Mouse (Mus musculus) ovary, adult 18-20 months (tissue): ENCODE measurements around the gene L3mbtl1.

Source experiments
- DNase-seq: peaks from one replicate; pipeline ENCODE4 v3.0.0; 2022; ENCODE audit warnings: low spot score, mixed read lengths

The L3mbtl1 gene

DNA sequence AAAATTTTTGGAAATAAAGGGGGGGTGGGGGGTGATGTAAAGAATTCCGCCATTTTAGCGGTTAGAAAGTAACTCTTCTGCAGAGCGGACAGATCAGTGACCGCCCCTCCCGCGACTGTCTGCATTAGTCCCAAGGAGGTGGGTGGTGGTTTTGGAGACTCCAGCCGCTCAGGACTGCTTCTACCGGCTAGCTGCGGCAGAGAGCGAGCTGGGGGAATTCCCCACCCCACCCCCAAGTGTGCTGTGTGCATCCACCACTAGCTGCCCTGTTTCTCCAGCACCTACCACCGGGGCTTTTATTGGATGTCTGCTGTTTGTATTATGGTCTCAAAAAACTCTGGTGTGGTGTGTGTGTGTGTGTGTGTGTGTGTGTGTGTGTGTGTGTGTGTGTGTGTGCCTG lies 659 bp downstream of the L3mbtl1 start:
- no peak for DNase-seq

DNA sequence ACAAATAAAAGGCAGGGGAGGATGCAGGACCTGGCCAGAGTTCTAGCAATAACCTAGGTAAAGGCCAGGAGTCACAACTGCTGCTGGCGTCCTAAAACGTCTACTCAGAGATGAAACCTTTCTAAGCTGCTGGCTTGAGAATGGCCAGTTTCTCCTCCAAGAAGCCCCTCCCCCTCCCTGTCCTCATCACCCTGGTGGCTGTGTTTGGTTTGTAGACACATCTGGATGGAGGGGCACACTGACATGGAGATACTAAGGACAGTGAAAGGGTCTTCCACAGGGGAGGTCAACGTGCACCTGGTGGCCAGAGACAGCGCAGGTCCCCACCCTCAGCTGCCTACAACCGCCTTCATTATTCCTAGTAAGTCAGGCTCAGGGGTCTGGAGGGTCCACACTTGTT lies 3.7 kb downstream of the L3mbtl1 start:
- no peak for DNase-seq

DNA sequence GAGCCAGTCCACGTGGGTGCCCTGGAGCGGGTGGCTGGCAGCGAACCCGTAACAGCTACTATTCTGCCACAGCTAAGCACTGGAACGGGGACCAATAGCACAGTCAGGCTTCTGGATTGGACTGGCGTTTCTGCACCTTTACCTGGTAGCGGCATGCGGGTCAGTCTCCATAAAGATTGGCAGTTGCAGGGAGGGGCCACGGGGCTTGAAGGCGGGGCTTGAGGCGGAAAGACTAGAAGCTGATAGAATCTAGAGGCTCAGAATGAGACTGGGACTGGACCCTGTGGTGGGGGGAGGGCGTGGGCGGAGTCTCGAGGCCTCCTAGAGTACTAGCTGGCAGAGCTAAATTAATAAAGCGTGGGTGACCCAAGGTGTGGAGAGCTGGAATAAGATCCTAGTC lies 4.5 kb downstream of the L3mbtl1 start:
- no peak for DNase-seq

DNA sequence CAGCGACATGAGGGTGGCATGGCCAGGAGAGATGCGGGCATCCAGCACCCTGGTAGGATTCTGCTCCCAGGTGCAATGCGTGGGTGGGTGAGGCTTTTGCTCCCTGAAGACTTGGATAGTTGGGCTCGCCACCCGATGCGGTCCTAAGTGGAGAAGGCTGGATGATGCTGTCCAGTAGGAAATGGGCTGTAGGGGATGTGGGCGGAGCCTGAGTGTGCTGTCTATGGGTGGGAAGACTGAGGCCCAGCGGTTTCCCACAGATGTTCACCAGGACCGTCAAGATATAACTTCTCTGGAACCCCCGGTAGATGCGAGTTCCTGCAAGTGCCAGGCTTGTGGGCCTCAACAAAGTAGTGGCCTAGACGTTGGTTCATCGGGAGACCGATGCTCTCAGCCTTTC lies 4.9 kb downstream of the L3mbtl1 start:
- no peak for DNase-seq

DNA sequence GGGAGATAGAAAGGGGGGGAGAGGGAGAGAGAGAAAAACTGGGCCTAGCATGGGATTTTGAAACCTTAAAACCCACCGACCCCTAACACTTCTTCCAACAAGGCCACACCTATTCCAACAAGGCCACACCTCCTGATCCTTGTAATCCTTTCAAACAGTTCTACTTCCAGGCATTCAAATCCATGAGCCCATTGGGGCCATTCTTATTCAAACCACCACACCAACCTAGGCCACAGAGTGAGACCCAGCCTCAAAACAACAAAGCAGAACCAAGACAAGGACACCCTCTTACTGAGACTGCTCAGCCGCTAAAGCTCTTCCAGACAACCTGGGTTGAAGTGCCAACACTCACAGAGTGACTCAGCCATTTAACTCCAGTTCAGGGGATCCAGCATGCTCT lies 7.5 kb downstream of the L3mbtl1 start:
- DNase-seq = no peak

DNA sequence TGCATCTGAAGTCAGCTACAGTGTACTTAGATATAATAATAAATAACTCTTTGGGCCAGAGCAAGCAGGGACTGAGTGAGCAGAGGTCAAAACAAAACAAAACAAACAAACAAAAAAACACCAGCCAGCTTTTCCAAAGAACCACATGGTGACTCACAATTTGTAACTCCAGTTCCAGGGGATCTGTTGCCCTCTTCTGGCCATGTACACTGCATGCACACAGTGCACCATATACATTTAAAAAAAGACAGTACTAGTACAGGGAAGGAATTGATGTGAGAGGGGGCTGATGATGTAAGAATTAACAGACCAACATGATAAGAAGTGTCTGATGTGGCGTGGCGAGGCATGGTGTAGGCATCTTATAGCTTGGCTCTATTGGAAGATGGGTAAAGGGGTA lies 13.6 kb downstream of the L3mbtl1 start:
- no peak for DNase-seq

DNA sequence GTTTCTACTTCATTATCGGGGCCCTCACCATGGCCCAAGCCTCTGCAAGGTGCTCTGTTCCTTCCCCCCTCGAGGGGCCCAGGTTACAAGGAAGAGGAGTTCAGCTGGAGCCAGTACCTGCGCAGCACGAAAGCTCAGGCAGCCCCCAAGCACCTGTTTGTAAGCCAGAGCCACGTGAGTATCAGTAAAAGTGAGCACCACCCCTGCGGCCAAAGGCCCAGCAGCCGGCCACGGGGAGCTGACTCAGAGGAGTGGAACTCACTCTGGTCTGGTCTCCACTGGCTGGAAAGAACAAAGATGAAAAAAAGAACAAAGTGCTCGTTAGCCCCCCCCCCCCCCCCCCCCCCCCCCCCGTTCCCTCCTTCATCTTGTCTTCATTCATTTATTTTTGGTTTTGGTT lies 18.0 kb downstream of the L3mbtl1 start:
- DNase-seq = no peak

DNA sequence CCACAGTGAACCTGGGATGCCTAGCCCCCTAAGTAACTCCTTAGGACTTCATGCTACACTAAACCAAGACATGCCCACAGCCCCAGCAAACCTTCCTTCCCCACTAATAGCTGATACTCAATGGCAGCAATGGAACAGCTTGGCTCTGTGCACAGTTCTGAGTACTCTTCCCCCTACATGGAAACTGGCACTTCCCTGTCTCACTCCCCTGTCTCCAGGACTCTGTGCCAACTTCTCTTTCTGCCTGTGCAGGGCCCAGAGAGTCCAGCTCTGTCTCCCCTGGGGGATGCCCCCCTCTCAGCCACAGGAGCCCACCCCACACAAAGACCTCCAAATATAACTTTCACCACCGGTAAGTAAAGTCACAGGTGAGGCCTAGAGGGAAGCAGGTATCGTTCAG lies 23.5 kb downstream of the L3mbtl1 start:
- no peak for DNase-seq

DNA sequence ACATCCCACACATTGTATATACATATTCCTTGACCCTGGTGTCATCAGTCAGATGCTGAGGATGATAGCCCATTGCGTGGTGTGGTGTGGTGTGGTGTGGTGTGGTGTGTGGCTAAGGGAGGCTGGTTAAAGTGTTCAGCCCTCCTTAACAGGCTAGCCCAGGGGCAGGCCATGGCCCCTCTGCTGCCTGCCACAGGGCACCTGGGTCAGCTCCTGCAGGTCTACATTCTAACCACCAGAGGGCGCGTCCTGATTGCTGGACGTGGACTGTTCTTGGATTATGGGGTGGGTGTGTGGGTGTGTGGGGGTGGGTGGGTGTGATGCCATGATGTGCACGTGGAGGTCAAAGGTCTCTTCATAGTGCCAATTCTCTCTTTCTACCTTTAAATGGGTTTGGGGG lies 25.1 kb downstream of the L3mbtl1 start:
- DNase-seq = no peak

DNA sequence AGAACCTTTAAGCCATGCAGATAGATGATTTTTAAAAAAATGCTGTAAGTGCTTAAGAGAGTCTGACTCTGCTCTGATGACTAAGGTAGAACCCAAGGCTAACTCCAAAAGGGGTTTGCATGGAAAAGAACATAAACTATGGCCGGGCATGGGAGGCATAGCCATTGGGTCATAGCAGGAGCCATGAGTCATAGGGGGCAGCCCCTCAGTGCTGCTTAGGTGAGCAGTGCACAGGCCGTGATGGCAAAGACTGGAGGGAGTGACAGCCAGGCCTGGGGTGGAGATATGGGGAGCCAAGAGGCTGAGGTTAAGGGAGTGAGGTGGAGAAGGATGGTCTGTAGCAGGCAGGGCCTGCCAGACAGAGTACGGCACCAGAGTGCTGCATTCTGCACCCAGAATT lies 25.8 kb downstream of the L3mbtl1 start:
- DNase-seq = no peak

DNA sequence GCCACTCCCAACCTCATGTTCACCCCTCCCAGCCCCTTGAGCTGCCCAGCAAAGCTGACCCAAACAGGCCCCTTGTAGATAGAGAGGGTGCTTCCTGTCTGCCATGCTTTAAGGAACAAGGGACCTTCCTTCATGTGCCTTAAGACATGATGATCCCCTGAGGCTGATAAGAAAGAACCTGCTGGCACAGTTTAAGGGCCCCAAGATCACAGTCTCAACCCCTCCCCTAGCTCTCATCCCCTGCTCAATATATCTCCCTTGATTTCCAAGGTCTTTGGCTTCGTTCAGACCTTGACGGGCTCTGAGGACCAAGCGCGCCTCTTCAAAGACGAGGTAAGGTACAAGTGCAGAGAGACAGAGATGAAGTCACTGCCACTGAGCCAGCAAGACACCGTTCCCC lies 27.6 kb downstream of the L3mbtl1 start:
- no peak for DNase-seq

DNA sequence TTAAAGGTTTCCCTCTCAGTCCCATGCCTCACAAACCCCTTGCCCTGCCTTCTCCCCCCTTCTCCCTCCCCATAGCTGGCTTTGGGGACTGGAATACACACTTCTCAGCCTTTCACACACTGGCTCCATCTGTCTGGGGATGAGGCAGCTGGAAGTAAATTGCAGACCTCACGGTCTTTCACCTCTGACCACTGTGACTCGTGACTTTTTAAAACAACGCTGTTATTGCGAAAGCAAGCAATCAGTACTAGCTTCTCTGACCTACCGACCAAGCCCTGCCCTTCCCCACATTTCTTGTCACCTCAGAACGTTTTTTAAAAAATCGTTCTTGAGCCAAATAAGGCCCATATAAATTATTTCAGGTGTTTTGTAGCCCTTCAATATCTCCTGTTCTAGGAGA lies 29.5 kb downstream of the L3mbtl1 start:
- DNase-seq = no peak

DNA sequence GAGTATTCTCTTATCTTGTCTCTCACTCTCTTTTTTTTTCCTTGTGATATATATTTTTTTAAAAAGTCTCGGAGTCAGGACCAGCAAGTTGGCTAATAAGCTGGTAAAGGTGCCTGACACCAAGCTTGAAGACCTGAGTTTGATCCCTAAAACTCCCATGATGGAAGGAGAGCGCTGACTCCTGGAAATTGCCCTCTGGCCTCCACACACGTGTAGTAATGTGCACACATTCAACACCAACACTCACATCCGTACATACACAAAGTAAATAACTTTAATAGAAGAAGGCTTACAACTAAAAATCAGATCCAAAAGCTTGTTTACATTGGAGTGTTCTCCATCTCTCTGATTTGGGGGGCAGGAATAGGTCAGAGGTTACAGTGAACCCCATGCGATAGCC lies 29.9 kb downstream of the L3mbtl1 start:
- no peak for DNase-seq

DNA sequence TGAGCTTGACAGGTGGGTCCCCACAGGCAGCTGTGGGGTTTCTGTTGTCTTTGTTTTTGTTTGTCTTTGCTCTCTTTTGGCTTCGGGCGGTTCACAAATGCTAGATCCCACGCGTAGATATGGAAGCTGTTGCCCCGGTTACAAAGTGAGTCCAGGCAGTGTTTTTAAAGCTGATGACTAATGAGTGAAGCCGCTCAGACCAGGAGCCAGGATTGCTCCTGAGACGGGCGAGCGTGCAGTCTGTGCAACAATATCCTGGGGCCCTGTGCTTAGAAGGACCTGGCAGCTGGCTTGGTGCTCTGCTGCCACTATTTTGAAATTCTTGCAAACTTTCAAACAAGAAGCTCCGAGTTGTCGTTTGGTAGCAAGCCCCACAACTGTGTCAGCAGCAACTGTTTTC lies 30.4 kb downstream of the L3mbtl1 start:
- DNase-seq = no peak

DNA sequence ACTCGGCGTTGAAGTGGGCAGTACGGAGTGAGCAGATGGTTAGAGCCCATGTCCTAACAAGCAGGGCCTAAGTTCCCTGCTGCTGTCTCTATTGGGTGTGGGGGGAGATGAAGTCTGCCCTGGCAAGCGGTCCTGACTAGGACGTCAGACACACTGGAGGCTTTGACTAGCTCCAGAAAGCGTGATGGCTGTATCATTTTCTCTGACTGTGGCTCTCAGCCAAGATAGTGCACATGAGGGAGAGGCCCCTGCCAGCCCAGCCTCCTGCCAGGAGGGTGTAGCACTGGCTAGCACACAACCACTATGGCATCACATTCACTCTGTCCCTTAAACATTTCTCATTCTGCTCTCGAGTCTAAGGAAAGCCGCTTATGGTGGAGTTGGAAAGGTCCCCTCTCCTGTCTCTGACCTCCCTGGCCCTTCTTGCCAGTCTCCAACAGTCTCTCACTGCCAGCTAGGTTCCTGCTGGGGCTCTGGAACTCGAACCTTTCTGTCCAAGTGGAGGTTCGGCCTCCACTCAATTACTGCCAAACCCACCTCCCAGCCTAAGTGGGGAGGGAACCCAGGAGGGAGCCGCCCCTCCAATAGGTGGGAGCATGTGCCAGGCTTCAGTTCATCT lies 32.0 kb downstream of the L3mbtl1 start:
- DNase-seq = no peak

DNA sequence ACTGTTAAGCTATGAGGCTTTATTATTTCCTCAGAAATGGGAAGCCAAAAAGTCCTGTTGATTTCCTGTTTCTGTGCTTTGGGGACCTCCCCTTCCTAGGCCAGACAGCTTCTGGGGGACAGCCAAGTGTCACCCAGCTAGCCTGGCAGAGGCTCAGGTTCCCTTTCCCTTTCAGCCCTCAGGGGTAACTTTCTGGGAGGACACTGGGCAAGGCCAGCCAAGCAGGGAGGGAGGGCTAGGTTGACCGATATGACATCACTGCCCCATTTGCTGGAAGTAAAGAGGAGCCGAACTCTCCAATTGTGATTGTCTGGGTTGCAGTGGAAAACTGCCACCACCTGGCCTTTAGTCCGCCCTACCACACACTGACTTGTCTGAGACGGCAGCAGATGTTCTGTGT lies 32.7 kb downstream of the L3mbtl1 start:
- no peak for DNase-seq

DNA sequence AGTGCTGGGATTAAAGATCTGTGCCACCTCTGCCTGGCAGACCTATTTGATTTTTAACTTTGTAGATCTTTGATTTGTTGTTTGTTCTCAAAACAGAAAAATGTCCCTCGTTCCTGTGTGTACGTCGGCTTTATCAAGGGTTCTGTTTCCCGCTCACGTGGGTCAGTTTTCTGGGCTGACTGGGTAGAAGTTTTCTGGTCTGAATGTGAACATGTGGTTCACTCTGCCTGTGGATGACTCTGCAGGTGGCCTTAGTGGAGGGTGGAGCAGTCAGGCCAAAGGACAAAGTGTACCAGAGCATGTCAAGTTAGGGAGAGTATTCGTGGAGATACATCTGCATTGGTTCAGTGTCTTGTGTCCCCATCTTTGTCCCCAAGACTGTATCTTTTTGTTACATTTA lies 41.1 kb downstream of the L3mbtl1 start:
- DNase-seq = no peak

DNA sequence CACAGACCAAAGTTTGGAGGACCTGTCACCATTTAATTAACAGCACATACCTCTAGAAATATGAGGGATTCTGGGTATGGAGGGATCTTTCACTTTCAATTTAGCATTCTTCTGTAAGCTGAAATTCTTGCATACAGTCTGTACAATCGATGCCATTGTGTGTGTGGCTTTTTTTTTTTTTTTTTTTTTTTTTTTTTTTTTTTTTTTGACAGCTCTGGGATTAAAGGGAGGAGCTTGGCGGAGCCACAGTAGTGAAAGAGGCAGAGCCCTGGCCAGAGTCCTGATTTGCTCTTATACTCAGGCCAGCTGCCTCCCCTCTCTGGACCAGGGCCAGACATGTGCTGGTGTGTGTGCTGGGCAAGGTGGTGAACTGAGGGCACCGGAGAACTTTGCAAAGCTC lies 42.7 kb downstream of the L3mbtl1 start:
- DNase-seq = peak; percentile 30

DNA sequence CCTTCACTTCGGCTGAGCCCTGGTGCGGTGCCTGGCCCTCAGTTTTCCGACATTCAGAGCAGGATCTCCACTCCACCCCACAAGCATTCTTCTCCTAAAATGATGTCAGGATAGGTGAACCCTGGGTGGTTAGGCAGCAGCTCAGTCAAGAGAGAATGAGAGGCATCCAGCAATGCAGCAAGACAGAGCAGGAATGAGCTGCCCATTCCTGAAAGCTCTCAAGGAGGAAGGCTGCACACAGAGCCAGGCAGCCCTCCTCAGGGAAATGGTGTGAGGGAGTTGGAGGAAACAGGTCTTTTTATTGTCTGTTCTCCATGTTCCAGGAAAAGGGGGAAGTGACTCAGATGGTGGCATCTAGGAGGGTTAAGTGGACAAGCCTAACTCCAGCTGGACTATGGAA lies 43.5 kb downstream of the L3mbtl1 start:
- DNase-seq = no peak

DNA sequence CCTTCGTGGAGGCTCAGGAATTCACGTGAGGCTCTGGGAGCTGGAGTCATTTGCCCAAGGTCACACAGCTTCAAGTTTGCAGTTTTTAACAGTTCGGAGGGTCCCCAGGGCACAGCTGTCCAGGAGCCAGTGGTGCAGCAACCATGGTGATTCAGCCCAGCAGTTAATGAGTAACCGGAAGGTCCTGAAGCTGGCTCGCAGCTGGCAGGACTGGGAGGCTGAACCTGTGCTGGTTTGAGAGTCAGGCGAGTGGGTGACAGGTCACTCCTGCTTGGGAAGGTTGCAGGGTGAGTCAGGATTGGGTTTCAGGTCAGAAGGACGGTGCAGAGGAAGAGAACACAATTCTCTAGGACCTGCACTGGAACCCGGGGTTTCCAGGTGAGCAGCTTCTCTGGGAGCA lies 43.9 kb downstream of the L3mbtl1 start, which contains the start of gene Sgk2:
Gene Sgk2, plus strand, starts transcription at position 113 of the 400 bp plus-strand sequence.
- DNase-seq = no peak

DNA sequence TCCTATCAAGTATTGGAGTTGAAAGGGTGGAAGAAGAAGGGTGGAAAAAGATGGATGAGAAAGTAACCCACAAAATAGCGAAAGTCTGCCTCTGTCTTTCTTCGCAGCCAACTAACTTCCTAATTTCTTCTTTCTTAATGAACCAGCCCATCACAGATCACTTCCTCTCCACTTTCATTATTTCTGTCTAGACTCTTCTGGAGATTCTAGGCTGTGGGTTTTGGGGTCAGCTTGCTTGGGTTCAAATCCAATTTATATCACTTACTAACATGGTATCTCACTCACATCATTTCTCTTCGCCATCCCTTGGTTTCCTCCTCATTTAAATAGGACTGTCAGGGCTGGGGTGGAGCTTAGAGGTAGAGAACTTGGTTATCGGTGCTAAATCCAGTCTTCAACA lies 45.0 kb downstream of the L3mbtl1 start:
- DNase-seq = no peak

DNA sequence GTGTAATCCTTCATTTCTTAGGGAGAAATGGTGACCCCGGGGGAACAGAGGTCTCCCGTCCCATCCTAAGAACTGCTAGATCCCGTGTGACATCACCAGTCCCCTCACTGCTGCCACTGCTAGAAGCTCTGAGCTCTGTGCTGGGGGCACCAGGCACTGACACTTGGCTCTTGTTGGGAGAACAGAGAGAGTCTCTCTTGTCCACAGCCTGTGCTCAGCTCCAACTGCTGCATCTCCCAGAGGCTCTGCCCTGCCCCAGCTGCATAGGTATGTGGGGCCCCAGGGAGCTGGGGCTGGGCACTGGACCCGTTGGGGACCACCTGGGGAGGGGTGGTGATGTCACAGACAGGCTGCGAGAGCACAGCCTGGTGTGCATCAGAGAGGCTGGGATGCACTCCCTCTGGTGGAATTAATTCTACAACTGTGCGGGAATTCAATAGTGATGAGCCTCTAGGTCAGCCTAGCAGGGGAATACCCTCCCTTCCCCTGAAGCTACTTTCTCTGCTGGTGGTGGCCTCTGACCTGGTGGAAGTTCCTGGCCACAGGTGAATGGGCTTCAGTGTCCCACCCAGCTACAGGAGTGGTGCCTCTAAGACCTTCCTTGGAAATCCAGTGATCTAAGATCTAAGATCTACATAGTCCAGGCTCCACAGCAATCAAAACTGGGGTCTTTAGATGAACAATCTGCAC lies 48.3 kb downstream of the L3mbtl1 start:
- no peak for DNase-seq

DNA sequence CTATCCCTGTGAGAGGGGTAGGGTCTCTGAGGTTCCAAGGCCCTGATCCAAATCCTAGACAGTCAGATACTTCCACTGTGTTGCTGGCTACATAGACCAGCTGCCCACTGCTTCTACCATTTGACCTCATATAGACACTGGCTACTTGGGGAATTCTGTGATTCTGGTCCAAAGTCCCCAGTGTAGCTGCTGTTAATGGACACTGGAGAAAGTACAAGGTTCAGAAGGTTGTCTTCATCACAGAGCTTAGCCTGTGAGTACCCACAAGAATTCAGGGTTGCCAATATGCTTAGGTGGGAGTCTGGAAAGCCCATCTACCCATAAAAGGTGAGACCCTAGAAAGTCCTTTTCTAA lies 48.8 kb downstream of the L3mbtl1 start:
- DNase-seq = no peak

DNA sequence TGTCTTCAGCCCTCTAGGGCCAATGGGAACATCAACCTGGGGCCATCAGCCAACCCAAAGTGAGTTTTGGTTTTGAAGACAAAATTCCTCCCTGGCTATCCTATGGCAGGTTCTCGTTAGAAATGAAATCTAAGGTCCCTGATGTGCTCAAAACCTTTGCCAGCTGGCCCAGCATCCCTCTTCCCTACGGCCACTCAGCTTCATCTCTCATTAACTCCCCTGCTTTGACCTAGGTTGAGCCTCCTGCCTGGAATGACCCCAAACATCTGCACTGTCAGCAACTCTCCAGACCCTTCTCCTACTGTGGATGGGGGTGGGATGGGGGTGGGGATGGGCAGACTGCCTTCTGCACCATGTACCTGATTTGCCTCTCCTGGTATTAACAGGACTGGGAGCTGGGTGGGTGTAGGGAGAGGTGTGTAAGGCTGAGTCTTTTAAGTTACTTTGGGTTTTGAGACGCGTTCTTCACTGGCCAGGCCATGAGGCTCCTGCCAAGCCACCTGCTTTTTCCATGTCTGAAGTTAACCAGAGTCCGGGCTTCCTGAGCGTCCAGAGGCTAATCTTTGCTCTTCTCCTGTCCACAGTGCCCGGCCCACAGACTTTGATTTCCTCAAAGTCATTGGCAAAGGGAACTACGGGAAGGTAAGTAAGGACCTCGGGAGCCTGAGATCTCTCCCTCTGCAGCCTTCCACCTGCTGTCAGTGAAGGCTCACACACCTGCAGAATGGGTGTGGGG lies 50.8 kb downstream of the L3mbtl1 start:
- no peak for DNase-seq
